Mouse (Mus musculus) T-helper 17 cell (primary cell): ENCODE measurements at regions not wholly inside any gene's neighbourhood (a gene's known extent, or its start where the extent isn't known, plus 50 kb on each side); places are given as distances from the start of the nearest gene placed in this dataset.

ENCODE experiments used
- in situ Hi-C, 2 experiments: fragments of 300-600 bp; cut with MboI, MseI; formaldehyde crosslinking; loops; 1 replicate in 1 of 2; 2 replicates in 1 of 2; pipeline ENCODE4 v1.15.1; 2025; ENCODE audit warnings: high pct_unique_total_duplicates in 2 of 2

DNA sequence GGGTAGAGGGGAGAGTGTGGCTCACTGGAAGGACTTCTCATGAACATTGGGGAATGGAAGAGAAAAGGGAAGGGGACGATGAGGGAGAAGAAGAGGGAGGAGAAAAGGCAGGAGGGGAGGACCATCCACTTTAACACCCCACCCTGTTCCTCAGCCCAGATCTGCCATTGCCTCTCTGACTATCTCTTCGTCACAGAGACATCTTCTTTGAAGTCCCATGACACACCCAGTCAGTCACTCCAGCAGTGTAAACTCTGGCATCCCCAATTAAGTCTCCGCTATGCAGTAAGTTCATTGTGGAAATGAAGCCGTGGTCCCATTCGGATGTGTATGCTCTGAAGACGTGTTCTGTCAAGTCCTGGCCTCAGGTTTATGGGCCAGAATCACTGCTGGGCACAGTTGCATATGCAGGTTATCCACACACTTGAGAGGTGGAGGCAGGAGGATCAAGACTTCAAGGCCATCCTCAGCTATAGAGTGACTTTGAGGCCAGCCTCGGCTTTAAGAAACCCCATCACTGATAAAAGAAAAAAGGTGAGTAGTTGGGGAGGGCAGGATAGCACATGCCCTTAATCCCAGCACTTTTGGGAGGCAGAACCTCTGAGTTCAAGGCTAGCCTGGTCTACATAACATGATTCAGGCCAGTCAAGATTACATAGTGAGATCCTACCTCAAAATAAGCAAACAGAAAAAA lies 141.0 kb upstream of the Med13l start:
- in situ Hi-C loops, result loop anchor here in 1 of 2 experiments (25.0 kb wide), 1 partner anchor 907 kb away; no protein-coding TSS in a partner anchor

DNA sequence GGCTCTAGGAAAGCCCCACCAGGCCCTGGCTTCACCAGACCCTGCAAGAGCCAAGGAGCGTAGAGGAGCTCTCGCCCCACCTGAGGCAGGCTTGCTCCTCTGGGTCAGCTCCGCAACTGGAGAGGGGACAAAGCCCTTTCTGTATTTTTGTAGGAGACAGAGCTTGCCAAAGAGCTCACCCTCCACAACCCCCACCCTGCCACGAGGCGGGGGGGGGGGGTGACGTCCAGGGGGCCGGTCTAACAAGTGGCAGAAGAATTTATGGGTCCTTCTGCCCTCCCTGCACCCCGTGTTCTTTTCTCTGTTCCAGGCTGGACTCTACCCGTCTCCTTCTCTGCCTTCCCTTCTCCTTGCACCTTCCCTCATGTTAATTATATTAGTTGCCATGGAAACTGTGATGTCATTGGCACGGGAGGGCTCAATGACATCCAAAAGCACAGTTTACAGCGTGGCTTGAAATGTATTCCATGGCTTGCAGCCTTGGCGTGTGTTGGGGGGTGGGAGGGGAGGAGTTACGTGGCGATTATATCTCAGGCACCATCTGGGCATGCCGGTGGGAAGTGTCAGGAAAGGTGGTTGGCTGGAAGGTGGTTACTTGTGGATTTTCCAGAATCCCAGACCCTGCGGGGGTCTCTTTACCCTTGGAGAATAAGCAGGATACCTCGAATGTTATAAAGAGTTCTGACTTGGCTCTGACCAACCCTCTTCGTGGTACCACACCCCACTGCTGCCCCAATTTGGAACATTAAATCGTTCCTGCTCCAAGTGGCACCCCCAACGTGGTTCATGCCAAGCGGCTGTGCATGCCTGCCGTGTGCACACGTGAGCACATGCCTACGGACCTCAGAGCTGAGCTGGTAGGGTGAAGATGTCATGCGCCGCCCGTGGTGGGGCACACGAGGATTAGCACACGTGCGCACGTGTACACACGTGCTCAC lies 138.3 kb upstream of the Med13l start:
- in situ Hi-C loops, result loop anchor here in 1 of 2 experiments (25.0 kb wide), 1 partner anchor 910 kb away; no protein-coding TSS in a partner anchor

- in situ Hi-C loops, result loop anchor here in 1 of 2 experiments (25.0 kb wide), 1 partner anchor 912 kb away; no protein-coding TSS in a partner anchor
Measured at GRCm38 (mm10) chr5:118424177-118424576, 136.3 kb upstream of the Med13l start.

DNA sequence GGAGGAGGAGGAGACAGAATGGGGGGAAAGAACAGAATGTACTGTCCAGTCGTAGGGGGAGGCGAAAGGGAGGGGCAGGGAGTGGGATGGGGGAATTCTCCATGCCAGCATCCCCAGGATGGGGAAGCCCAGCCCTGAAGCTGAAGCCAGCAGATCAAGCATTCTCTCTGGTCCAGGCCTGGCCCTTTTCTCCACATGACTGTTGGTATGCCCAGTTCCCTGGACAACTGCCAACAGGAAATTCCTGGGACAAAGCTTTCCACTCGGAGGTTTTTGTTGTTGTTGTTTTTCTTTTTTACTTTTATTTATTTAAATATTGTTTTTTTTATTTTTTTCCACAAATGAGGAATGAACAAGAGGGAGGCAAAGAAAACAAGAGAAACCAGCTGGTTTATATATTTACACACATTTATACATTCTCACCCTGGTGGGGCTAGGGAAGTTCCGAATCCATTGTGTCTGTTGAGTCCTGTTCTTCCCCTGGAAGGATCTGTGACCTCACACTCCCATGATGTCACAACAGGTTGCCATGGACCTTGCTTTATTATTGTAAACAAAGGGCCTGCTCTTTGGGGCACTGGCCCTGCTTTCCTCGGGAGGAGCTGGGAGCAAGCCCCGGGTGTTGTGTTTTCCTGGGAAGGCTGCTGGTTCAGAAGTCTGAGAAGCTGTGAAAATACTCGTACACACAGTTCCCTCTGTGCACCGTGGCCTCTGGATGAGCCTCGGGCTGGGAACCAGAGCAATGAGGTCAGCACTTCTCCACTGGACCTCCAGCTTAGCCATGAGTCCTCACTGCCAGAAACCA lies 135.5 kb upstream of the Med13l start:
- in situ Hi-C loops, result loop anchor here in 1 of 2 experiments (25.0 kb wide), 1 partner anchor 913 kb away; no protein-coding TSS in a partner anchor

GRCm38 (mm10) chr5:118426673-118427072 lies 133.8 kb upstream of the Med13l start:
- in situ Hi-C loops, result no loop called here

DNA sequence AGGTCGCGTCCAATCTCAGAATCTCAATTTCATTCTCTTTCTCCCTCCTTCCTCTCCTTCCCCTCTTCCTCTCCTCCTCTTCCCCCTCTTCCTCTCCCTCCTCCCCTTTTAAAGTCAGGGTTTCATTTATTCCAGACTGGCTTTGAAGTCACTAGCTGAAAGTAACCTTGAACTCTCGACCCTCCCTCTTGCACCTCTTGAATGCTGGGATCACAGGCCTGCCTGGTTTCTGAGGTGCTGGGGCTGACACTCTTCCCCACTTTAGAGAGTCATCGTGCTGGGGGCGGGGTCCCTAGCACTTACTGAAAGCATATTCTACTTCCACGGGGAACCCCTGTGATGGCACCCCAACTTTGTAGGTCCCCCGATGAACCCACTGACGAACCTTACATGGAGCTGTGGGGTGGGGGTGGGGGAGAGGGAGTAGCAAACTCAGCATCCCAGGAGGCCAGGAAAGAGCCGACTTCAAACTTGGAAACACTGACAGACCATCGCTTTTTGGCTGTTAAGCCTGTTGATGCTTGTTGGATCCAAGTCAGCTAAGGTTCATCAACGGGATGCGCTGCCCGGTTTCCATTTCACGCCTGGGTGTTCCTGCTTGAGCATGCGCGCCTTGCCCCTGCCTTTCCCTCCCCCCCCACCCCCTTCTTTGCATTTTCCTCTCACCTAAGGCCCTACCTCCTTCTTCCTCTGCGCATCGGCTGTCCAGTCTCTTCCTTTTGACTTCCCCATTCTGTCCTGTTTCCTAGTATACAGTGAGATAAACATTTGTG lies 132.0 kb upstream of the Med13l start:
- in situ Hi-C loops, result no loop called here

GRCm38 (mm10) chr5:118433599-118433998 lies 126.9 kb upstream of the Med13l start:
- in situ Hi-C loops, result no loop called here

DNA sequence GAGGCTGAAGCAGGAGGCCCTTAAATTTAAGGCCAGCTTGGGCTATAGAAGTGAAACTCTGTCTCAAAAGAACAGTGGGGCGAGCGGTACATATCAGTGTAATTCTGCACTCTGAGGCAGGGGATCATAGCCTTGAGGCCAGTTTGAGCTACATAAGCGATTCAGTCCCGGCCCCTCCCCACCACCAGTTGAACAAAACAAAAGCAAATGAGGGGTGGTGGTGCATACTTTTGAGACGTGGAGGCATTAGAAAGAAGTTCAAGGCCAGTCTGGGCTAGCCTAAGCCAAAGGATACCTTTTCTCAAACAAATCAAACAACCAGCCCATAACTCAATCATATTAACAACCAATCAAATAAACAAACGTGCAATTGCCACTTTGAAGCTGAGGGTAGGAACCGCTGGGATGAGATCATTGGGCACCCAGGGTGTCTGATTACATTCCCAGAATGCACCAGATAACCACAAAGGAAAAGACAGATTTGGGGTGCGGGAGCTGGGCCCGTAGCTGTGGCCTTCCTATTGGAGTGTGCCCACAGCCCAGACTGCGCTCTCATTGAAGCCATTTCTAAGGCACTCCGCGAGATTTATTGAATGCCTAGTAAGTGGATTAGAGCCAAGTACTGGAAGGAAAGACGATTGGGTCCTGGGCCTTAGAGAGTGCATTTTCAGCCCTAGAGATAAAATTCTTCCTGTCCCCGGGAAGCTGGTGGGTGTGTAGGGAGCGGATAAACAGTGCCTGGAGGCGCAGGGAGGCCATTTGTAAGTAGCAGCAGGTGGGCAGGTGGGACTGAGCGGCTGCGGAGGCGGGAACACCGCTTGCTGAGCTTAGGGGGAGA lies 125.5 kb upstream of the Med13l start:
- in situ Hi-C loops, result no loop called here

GRCm38 (mm10) chr5:118435556-118435950 lies 124.9 kb upstream of the Med13l start:
- in situ Hi-C loops, result no loop called here

DNA sequence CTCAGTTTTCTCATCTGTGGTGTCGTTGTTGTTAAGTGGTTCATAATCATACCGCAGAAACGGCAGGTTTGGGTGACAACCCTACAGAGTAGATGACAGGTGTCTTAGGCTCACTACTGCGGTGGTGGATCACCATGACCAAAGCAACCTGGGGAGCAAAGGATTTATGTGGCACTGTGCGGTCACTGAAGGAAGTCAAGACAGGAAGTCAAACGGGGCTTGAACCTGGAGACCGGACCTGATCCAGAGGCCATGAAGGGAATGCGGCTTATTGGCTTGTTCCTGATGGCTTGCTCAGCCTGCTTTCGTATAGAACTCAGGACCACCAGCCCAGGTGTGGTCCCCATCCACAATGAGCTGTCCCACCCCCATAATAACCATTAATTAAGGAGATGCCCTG lies 124.4 kb upstream of the Med13l start:
- in situ Hi-C loops, result no loop called here

DNA sequence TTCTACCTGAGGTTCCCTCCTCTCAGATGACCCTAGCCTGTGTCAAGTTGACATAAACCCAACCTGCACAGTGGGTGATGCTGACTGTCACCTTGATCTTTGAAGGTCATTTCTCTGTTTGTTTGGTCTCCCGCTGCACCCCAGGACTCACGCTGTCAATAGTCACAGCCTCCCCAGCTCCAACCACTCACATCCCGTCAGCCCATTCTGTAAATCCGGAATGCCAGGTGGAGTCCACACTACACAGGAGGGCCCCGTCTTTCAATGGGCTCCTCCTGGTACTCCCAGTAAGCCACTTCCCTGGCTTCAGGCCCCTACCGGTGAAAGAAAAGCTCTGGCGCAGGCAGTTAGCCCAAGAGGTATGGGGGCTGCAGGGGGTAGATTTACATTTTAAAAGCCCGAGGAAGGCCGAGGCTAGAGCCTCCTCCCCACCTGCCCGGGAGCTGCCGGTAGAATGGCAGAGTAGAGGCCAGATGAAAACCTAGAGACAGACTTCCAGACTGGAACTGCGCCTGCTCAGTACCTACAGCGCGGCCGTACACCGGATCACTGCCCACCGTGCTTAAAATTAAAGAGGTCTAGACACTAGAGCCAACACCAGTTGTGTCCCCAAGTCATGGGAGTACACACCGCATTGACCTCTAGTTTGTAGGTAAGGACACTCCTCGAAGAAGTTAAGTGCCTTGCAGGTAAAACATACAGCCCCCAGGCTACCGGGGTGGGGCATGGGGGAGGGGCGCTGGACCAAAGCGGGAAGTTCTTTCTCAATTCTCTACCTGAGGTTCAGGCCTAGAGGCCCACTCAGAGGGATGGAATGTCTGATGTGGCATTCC lies 123.8 kb upstream of the Med13l start:
- in situ Hi-C loops, result no loop called here

GRCm38 (mm10) chr5:118437307-118437610 lies 123.2 kb upstream of the Med13l start:
- in situ Hi-C loops, result no loop called here

GRCm38 (mm10) chr5:118438016-118438415 lies 122.5 kb upstream of the Med13l start:
- in situ Hi-C loops, result no loop called here

DNA sequence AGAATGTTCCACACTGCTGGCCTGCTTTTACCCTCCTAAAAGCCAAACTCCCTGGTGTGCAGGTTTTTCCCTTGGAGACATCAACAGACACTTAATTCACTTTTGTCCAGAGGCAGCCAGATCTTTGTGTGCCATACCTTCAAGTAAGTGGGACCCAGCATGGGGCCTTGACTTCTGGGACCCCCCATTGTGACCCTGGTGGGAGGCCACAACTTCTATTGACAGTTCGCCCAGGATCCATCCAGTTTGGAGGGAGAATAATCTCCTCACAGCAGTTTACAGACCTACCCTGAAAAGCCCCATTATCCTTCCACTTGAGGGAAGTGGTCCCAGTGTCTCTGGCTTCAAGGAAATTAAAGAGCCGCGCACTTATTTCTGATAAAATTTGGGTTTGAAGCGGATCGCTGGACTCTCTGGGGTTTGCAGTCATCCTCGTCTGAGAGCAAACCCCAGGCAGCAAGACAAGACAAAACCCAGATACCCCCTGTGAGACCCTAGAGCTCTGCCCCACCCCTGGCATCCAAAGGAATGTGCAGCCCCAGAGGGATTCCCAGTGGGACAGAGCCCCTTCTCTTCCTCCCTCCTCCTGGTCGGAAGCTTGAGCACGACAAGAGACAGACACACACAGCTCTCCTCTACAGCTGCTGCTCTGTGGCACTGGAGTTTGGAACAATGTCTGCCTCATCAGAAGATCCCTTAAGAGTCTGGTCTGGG lies 115.8 kb upstream of the Med13l start:
- in situ Hi-C loops, result loop anchor here in 1 of 2 experiments (5.0 kb wide), 1 partner anchor 117 kb away; no protein-coding TSS in a partner anchor

DNA sequence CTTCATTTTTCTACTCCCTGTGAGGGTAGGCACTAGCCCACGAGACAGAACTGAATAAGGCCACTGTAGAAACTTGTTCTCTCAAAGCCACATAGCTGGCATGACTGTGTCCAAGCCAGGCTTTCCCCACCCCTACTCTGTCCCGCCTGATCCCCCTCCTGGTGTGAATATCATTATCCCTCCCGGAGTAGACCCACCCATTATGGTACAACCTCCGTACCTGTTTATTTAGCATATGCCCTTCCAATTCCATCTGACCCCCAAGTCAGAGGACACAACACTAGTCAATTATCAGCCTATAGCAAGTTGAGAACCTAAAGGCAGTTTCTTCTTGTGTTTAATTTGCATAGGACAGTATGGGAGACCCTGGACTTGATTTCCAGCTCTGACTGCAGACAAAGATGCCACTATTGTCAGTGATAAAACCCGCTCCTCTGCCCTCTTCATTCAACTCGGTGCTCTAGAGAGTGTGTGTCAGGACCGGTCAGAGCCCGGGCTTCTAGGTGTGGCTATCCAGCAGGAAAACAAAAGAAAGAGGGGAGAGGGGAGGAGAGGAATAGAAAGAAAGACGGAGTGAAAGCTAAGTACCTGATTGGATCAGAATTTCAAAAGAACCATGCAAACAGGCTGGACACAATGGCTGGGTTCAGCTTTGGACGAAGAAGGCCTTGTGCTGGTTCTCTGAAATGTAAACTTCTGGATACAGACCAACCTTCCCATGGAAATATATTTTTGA lies 115.1 kb upstream of the Med13l start:
- in situ Hi-C loops, result no loop called here

- in situ Hi-C loops, result no loop called here
Measured at GRCm38 (mm10) chr5:118445988-118446280, 114.5 kb upstream of the Med13l start.

GRCm38 (mm10) chr5:118446878-118447277 lies 113.6 kb upstream of the Med13l start:
- in situ Hi-C loops, result no loop called here

- in situ Hi-C loops, result no loop called here
Measured at GRCm38 (mm10) chr5:118447366-118447765, 113.1 kb upstream of the Med13l start.
